Mouse (Mus musculus) liver, embryonic 15.5 days (tissue): ENCODE data around the gene Loxl1. TPM values are rescaled to one million over a fixed set of nuclear protein-coding genes. Genes with fewer than 3 reads are reported as not detected.
A peak's percentile ranks its signal among the peaks of the same experiment; 100 is the strongest.
"Not testable (repeated sequence)": the region's sequence is repeated elsewhere in the genome, so short reads cannot be mapped to it uniquely, and the experiment has no call there.

ENCODE experiments used
- ATAC-seq: fragments of 200-750 bp; cut with Nextera tagmentation; 2 replicates; pipeline ENCODE4 v1.8.0; 2017; ENCODE audit warnings: moderate number of reproducible peaks, mild to moderate bottlenecking, moderate library complexity; ENCODE audit not compliant: insufficient read depth
- H3K27ac ChIP-seq: fragments of 300-500 bp; sonication (generic); replicated peaks from 2 replicates; pipeline ENCODE4 v1.5.1; 2015; ENCODE audit warnings: mild to moderate bottlenecking, inconsistent platforms
- H3K27me3 ChIP-seq: fragments of 300-500 bp; sonication (generic); 2 replicates; pipeline ENCODE4 v1.6.1; 2015; ENCODE audit warnings: mild to moderate bottlenecking, inconsistent platforms
- H3K36me3 ChIP-seq: fragments of 300-500 bp; sonication (generic); replicated peaks from 2 replicates; pipeline ENCODE4 v1.6.1; 2015; ENCODE audit warnings: moderate library complexity, mild to moderate bottlenecking, inconsistent platforms
- H3K4me1 ChIP-seq: fragments of 300-500 bp; sonication (generic); replicated peaks from 2 replicates; pipeline ENCODE4 v1.6.1; 2015; ENCODE audit warnings: inconsistent platforms
- H3K4me2 ChIP-seq: fragments of 300-500 bp; sonication (generic); 2 replicates; pipeline ENCODE4 v1.6.1; 2015; ENCODE audit warnings: moderate library complexity, mild to moderate bottlenecking, inconsistent platforms
- H3K4me3 ChIP-seq: fragments of 300-500 bp; sonication (generic); replicated peaks from 2 replicates; pipeline ENCODE4 v1.5.1; 2015; ENCODE audit warnings: mild to moderate bottlenecking, inconsistent platforms
- H3K9ac ChIP-seq: fragments of 300-500 bp; sonication (generic); 2 replicates; pipeline ENCODE4 v1.6.1; 2015; ENCODE audit warnings: moderate library complexity, mild to moderate bottlenecking, inconsistent platforms
- H3K9me3 ChIP-seq: fragments of 300-500 bp; sonication (generic); replicated peaks from 2 replicates; pipeline ENCODE4 v1.6.1; 2016; ENCODE audit warnings: inconsistent platforms
- WGBS: fragments of 180-500 bp; shearing (Covaris S2); methylation state at CpG from one replicate; pipeline ENCODE4 v1.1.7; 2015; ENCODE audit warnings: mixed read lengths; ENCODE audit not compliant: insufficient replicate concordance; 5-methylcytosine and 5-hydroxymethylcytosine counted together
- polyA plus RNA-seq: library from polyadenylated mRNA; unstranded; fragments of >200 nt; fragmentation: Nextera tagmentation; extraction: Ambion mirVana; gene quantifications from 2 replicates; pipeline ENCODE4 v1.2.1, GENCODE M21; 2015

Loxl1 gene
- polyA plus RNA-seq, 1 experiment from 2014 or later: 2.7 TPM

GRCm38 (mm10) chr9:58266571-58267011 lies 46.4 kb downstream of the Loxl1 start:
- no peak for ATAC-seq
- Histone ChIP-seq H3K4me3 (no peak overlapping the region), H3K27me3 (no peaks in the 10 kb centered on the region), H3K9ac (no peak overlapping the region), H3K36me3 (no peaks in the 10 kb centered on the region), H3K27ac (no peak overlapping the region; the same call in 1 of the 2 replicates), H3K4me1 (peaks cover 21% of the 10 kb centered on the region), H3K4me2 (no peak overlapping the region), H3K9me3 (no peaks in the 10 kb centered on the region)
- 10% methylated on average over 4 of the region's 4 CpGs for WGBS

- Histone ChIP-seq H3K4me2 (no peak overlapping the region), H3K9ac (no peak overlapping the region), H3K36me3 (no peaks in the 10 kb centered on the region), H3K27ac (no peak overlapping the region), H3K4me3 (no peak overlapping the region), H3K27me3 (no peaks in the 10 kb centered on the region), H3K4me1 (peaks cover 21% of the 10 kb centered on the region), H3K9me3 (no peaks in the 10 kb centered on the region)
- WGBS: 48% methylated on average over 3 of the region's 3 CpGs
- ATAC-seq: no peak
Observed at GRCm38 (mm10) chr9:58265368-58265767, 47.6 kb downstream of the Loxl1 start.

GRCm38 (mm10) chr9:58262507-58262906 lies 50.5 kb downstream of the Loxl1 start:
- H3K36me3 ChIP-seq: 0 out of 2 replicates have a peak, but pooled peaks cover 3% of the 10 kb centered on the region
- no peak overlapping the region for H3K4me2 ChIP-seq
- 75% methylated on average over 5 of the region's 5 CpGs for WGBS
- no peak overlapping the region for H3K9ac ChIP-seq
- peaks cover 10% of the 10 kb centered on the region for H3K4me1 ChIP-seq
- no peak overlapping the region for H3K27ac ChIP-seq
- ATAC-seq: no peak
- no peaks in the 10 kb centered on the region for H3K9me3 ChIP-seq
- H3K27me3 ChIP-seq: no peaks in the 10 kb centered on the region
- H3K4me3 ChIP-seq: no peak overlapping the region

- peaks cover 42% of the 10 kb centered on the region for H3K4me1 ChIP-seq
- no peak overlapping the region for H3K27ac ChIP-seq
- ATAC-seq: no peak
- no peak overlapping the region for H3K9ac ChIP-seq
- peaks cover 3% of the 10 kb centered on the region; the same call in 1 of the 2 replicates for H3K36me3 ChIP-seq
- H3K27me3 ChIP-seq: no peaks in the 10 kb centered on the region
- H3K4me2 ChIP-seq: no peak overlapping the region
- 59% methylated on average over 10 of the region's 10 CpGs for WGBS
- no peak overlapping the region for H3K4me3 ChIP-seq
- H3K9me3 ChIP-seq: no peaks in the 10 kb centered on the region
Observed at GRCm38 (mm10) chr9:58255704-58256685, 57.0 kb downstream of the Loxl1 start.

GRCm38 (mm10) chr9:58255105-58255504 lies 57.9 kb downstream of the Loxl1 start:
- Histone ChIP-seq H3K4me2 (no peak overlapping the region), H3K27ac (no peak overlapping the region), H3K9me3 (no peaks in the 10 kb centered on the region), H3K4me1 (peaks cover 50% of the 10 kb centered on the region), H3K27me3 (no peaks in the 10 kb centered on the region), H3K9ac (no peak overlapping the region), H3K4me3 (no peak overlapping the region), H3K36me3 (peaks cover under 1% of the 10 kb centered on the region; the same call in 1 of the 2 replicates)
- ATAC-seq: no peak
- 39% methylated on average over 2 of the region's 2 CpGs for WGBS

- H3K27me3 ChIP-seq, ATAC-seq: not testable (repeated sequence)
Observed at GRCm38 (mm10) chr9:58253805-58254122, 59.2 kb downstream of the Loxl1 start.

GRCm38 (mm10) chr9:58253033-58253804 lies 59.8 kb downstream of the Loxl1 start, which contains the start of gene Stoml1:
Stoml1 (plus strand) TSS chr9:58253164.
- H3K4me3 ChIP-seq: peak within 1 kb of the TSS; percentile 66
- WGBS: under 1% methylated on average over 31 of the region's 31 CpGs
- no peaks in the 10 kb centered on the region for H3K9me3 ChIP-seq
- H3K9ac ChIP-seq: peak within 1 kb of the TSS; percentile 76
- ATAC-seq: peak; percentile 92
- no peaks in the 10 kb centered on the region; the same call in 1 of the 2 replicates for H3K36me3 ChIP-seq
- H3K4me1 ChIP-seq: peaks cover 61% of the 10 kb centered on the region
- peak within 1 kb of the TSS; percentile 86 for H3K27ac ChIP-seq
- H3K4me2 ChIP-seq: peak within 1 kb of the TSS; percentile 96
- no peaks in the 10 kb centered on the region for H3K27me3 ChIP-seq

More at GRCm38 (mm10) chr9:58253805-58254122, 59.2 kb downstream of the Loxl1 start:
- Histone ChIP-seq H3K27ac (peak overlapping the region; percentile 86), H3K4me3 (peak overlapping the region; percentile 66), H3K4me2 (peak overlapping the region; percentile 96), H3K4me1 (peaks cover 56% of the 10 kb centered on the region), H3K9ac (peak overlapping the region; percentile 76)
- 59% methylated on average over 5 of the region's 5 CpGs for WGBS
- H3K9me3 ChIP-seq, H3K36me3 ChIP-seq: not testable (repeated sequence)

- peak overlapping the region; percentile 95 for H3K27ac ChIP-seq
- 87% methylated on average over 1 of the region's 1 CpGs for WGBS
- H3K4me1 ChIP-seq: peaks cover 74% of the 10 kb centered on the region
- not testable (repeated sequence) for H3K36me3 ChIP-seq, H3K9me3 ChIP-seq, H3K4me3 ChIP-seq, H3K4me2 ChIP-seq, H3K27me3 ChIP-seq, ATAC-seq
- 0 out of 2 replicates have a peak overlapping the region, but pooled peaks have one; percentile 79 for H3K9ac ChIP-seq
Observed at GRCm38 (mm10) chr9:58250730-58251129, 62.3 kb downstream of the Loxl1 start.

- Histone ChIP-seq H3K9ac (peak overlapping the region; percentile 79), H3K27me3 (no peaks in the 10 kb centered on the region), H3K4me1 (peaks cover 71% of the 10 kb centered on the region), H3K27ac (peak overlapping the region; percentile 95), H3K9me3 (no peaks in the 10 kb centered on the region), H3K4me3 (peak overlapping the region; percentile 75), H3K4me2 (peak overlapping the region; percentile 88), H3K36me3 (peaks cover 5% of the 10 kb centered on the region)
- WGBS: 79% methylated on average over 8 of the region's 8 CpGs
- ATAC-seq: no peak
Observed at GRCm38 (mm10) chr9:58250322-58250721, 62.7 kb downstream of the Loxl1 start.

- under 1% methylated on average over 16 of the region's 16 CpGs for WGBS
- H3K4me3 ChIP-seq: peak within 1 kb of the TSS; percentile 75
- ATAC-seq: peak; percentile 62
- H3K27me3 ChIP-seq: no peaks in the 10 kb centered on the region
- peak within 1 kb of the TSS; percentile 95 for H3K27ac ChIP-seq
- peaks cover 72% of the 10 kb centered on the region for H3K4me1 ChIP-seq
- H3K4me2 ChIP-seq: peak within 1 kb of the TSS; percentile 88
- peaks cover 12% of the 10 kb centered on the region for H3K36me3 ChIP-seq
- peak within 1 kb of the TSS; percentile 79 for H3K9ac ChIP-seq
- no peaks in the 10 kb centered on the region for H3K9me3 ChIP-seq
Observed at GRCm38 (mm10) chr9:58249592-58250192, 63.3 kb downstream of the Loxl1 start, which contains the start of gene Pml. Pml (minus strand) TSS chr9:58249786.
